Mouse (Mus musculus) CD4-positive, CD25-positive, alpha-beta regulatory T cell, adult 2 months (primary cell): Measurements from ENCODE around the gene Gm42791.

Experiments used
- DNase-seq: peaks from one replicate; pipeline ENCODE4 v3.0.0-alpha.2; 2012; ENCODE audit warnings: low read depth, low spot score

Gm42791 gene

DNA sequence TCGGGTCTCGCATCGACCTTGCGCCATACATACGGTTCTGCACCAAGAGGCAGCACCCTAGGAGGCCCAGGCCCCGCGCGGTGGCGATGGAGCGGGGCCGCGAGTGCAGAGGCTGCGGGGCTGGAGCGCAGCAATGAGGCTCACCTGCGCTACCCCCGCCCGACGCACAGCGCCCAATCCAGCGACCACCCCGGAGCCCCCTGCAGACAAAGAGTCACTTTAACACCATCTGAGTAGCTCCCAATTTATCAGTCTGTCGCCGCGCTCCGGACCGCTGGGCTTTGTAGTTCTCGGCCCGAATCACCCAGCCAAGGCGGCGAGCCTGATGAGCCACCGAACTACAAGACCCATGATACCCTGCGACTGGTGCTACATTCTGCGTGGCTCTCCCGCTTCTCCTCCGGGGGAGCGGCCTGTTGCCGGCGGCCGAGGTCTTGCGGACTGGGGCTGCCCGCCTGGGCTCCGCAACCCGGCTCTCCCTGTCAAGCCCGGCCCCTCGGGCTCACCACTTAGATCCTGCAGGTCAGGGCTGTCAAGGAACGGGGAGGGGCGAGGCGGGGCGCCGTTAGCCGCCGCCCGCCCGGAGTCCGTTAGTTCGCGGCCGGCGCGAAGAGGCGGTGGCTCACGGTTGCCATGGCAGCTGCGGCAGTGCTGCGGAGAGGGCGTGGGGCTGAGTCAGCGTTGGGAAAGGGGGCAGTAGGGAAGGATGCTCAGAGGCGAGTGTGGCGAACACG lies 66.4 kb downstream of the Gm42791 start:
- peak; percentile 90 for DNase-seq

GRCm38 (mm10) chr5:148927717-148928223 lies 67.2 kb downstream of the Gm42791 start:
- DNase-seq, result no peak

GRCm38 (mm10) chr5:148924586-148924985 lies 70.4 kb downstream of the Gm42791 start:
- no peak for DNase-seq

DNA sequence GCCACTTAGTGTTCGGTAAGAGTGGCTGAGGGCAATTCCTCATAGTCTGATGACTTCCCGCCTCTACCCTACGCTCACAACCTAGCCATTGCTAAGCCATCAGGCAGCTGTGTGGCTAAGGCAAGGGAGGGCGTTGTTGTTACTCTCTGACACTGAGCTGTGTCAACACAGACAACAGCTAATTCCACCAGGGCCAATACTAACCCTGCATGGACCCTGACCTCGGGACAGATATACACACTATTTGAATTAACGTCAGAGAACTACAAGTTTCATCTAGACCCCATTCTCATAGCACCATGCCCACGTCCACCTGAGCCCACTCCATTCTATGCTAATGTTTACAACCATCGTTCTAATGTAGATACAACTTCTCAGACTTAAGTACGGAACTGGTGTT lies 70.9 kb downstream of the Gm42791 start:
- no peak for DNase-seq

- no peak for DNase-seq
Measured at GRCm38 (mm10) chr5:148923408-148923807, 71.5 kb downstream of the Gm42791 start.

DNA sequence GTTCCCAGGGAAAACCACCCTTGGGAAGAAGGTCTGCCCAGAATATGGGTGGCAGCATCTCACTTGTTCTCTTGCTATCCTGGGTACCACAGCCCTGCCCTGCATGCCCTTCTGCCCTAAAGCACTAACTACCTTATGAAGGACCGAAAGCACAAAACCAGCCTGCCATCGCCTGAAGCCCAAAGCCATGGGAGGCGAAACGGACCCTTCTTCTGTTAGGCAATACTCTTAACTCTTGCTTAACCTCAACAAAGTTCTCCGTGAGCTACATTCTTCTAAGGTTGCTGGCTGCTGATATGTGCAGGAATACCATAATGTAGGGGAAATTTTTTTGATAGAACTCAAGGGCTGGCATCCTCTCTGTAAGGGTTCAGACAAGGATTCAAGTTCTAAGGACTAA lies 72.2 kb downstream of the Gm42791 start:
- DNase-seq, result no peak

GRCm38 (mm10) chr5:148918049-148918448 lies 76.9 kb downstream of the Gm42791 start:
- DNase-seq, result no peak

GRCm38 (mm10) chr5:148916775-148917174 lies 78.2 kb downstream of the Gm42791 start:
- DNase-seq, result no peak

GRCm38 (mm10) chr5:148912262-148912661 lies 82.7 kb downstream of the Gm42791 start:
- DNase-seq, result peak; percentile 27

DNA sequence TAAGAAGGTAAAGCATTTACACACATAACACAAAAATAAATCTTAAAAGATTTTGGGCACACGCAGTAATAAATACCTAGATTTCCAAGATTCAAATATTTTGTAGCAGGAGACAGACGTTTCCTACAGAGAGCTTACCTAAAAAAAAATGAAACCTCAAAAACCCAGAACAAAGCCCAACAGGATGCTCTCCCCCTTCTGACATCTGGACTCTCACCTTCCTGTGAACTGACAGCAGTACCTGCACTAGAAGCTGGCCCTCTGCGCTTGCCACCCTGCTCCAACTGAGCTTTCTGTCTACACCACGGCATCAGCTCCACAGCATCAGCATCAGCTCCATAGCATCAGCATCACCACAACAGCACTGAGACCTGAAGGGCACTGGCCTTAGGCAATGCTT lies 84.9 kb downstream of the Gm42791 start:
- peak; percentile 47 for DNase-seq

DNA sequence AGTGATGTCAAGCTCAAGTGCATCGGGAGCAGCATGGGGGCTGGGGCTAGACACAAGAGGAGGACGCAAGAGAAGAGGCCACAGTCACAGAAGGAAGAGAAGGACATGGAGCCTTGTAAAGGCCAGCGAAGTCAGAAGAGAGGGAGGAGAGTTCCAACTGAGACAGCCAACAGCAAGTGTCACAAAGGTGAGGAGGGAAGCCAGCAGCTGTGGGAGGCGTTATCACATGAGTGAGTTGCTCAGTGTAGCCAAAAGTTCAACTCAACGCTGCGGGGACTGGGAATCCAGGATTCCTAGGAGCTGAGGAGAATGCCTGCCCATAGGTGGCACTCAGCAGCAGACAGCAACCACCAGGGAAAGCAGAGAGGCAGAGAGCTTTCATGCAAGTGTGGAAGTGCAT lies 85.5 kb downstream of the Gm42791 start:
- no peak for DNase-seq

DNA sequence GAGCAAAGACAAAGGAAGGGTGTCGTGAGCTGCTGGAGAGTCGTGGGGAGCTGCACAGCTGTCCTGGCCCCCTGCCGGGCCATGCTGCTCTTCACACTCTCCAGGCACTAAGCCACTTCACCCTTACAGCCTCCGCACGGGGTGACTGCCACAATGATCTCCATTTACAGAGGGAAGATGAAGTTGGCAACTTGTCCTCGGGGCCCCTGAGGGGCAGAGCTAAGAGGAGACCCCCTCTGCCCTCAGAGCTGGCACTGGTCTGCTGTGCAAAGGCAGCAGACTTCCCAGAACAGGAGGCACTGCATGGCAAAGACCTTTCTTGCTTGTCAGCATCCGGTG lies 85.9 kb downstream of the Gm42791 start:
- DNase-seq, result no peak

- DNase-seq, result no peak
Measured at GRCm38 (mm10) chr5:148908191-148909056, 86.5 kb downstream of the Gm42791 start.

DNA sequence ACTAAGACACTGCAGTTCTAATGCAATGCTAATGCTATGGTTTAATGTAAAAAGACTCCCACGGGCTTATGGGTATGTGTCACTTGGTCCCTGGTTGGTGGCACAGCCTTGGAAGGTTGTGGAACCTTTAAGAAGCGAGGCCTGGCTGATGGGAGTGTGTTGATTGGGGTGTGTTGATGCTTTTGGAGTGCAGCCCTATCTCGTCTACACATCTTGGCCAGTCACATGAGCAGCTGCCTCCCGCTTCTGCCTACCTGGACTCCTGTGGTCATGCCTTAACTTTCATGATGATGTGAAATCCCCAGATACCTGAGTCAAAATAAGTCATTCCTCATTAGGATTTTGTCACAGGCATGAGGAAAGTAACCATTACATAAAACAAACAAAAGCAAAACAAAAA lies 88.6 kb downstream of the Gm42791 start:
- no peak for DNase-seq

DNA sequence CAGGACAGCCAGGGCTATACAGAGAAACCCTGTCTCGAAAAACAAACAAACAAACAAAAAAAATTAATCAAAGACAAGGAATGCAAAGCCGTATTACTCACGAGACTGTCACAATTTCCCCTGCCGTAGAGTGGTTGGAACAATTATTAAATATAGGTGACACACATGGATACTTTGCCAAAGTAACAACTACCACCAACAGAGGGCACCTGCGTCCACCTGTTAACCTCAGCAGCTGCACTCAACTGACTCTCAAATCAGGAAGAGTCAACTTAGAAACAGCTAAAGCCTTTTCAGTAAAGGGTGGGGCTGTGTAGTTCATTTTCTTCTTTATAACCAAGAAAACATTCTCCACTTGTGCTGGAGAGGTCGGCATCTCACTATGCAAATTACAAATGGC lies 90.1 kb downstream of the Gm42791 start:
- peak; percentile 87 for DNase-seq

GRCm38 (mm10) chr5:148899361-148899760 lies 95.6 kb downstream of the Gm42791 start:
- DNase-seq, result no peak

GRCm38 (mm10) chr5:148897941-148898417 lies 97.0 kb downstream of the Gm42791 start:
- no peak for DNase-seq

- no peak for DNase-seq
Measured at GRCm38 (mm10) chr5:148897069-148897702, 97.8 kb downstream of the Gm42791 start.

DNA sequence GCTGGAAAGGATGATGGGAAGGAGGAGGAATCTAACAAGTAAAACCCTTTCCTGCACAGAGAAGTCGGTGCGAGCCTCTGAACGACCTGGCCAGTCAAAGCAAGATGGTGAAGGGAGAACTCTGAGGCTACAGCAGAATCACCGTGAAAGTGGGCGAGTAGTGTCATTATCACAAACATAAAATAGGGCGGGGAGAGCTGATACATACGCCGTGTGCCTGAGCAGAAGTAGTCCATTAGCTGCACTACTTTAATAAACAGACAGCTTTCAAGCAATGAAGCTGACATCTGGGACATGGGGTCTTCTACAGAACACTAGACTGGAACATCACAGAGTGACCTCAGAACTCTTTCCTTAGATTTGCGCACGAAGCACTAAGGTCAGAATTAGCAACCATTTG lies 98.4 kb downstream of the Gm42791 start:
- no peak for DNase-seq

DNA sequence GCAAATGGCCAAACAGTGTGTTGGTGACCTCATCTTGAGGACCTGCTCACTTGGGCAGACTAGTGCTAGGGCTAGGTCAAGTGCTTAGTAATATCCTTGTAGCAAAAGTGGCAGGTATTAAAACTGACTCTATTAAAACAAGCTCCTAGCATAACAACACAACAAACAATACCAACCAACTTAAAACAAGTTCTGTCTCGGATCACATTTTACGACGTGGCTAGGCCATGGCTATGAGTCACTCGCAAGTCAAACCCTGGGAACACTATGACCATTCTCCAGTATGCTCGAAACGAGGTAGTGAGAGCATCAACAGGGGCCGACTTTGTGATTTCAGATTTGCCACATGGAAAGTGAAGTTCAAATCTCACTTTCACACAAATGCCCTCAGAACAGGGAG lies 99.1 kb downstream of the Gm42791 start:
- DNase-seq, result no peak

DNA sequence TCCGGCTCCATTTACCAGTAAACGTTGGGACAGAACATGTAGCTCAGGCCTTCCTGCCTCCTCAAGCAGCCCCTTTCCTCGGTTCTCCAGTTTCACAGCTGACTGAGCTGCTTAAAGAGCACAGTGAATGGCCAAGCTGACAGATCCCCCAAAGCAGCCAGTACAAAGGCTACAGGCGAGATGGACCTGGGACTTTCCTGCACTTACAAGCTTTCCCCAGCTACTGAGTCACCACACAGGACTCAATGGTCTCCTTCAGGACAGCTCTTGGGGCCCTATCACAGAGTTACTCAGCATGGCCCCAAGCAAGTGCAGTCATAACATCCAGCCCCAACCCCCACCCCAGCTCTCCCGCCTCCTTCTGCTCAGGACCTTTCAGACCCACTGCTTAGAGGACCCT lies 99.9 kb downstream of the Gm42791 start:
- DNase-seq, result no peak

GRCm38 (mm10) chr5:148890237-148890636 lies 104.7 kb downstream of the Gm42791 start:
- no peak for DNase-seq
